Mouse (Mus musculus) lung, postnatal 0 days (tissue): Measurements from ENCODE around the gene Tnfaip1. TPM values are rescaled to one million over a fixed set of nuclear protein-coding genes. Genes with fewer than 3 reads are reported as not detected.
"Not testable (repeated sequence)": the region's sequence is repeated elsewhere in the genome, so short reads cannot be mapped to it uniquely, and the experiment has no call there.

Experiments used
- ATAC-seq: fragments of 200-750 bp; cut with Nextera tagmentation; 2 replicates; pipeline ENCODE4 v1.8.0; 2017; ENCODE audit warnings: moderate library complexity
- DNase-seq: peaks from one replicate; pipeline ENCODE4 v3.0.0-alpha.2; 2016; ENCODE audit warnings: low spot score
- H3K27ac ChIP-seq: fragments of 300-500 bp; sonication (generic); 2 replicates; pipeline ENCODE4 v1.5.1; 2014; ENCODE audit warnings: antibody characterized with exemption, mild to moderate bottlenecking, low read length, mixed read lengths
- H3K27me3 ChIP-seq: fragments of 300-500 bp; sonication (generic); replicated peaks from 2 replicates; pipeline ENCODE4 v1.6.1; 2014; ENCODE audit warnings: low read length, mixed read lengths; ENCODE audit not compliant: insufficient read depth
- H3K36me3 ChIP-seq: fragments of 300-500 bp; sonication (generic); 2 replicates; pipeline ENCODE4 v1.6.1; 2014; ENCODE audit warnings: low read length, mixed read lengths; ENCODE audit not compliant: insufficient read depth
- H3K4me1 ChIP-seq: fragments of 300-500 bp; sonication (generic); 2 replicates; pipeline ENCODE4 v1.6.1; 2014; ENCODE audit warnings: antibody characterized with exemption, low read depth, low read length, mixed read lengths; ENCODE audit not compliant: insufficient read depth
- H3K4me2 ChIP-seq: fragments of 300-500 bp; sonication (generic); replicated peaks from 2 replicates; pipeline ENCODE4 v1.6.1; 2014; ENCODE audit warnings: low read depth, mild to moderate bottlenecking, low read length, moderate library complexity, mixed read lengths
- H3K4me3 ChIP-seq: fragments of 300-500 bp; sonication (generic); 2 replicates; pipeline ENCODE4 v1.5.1; 2014; ENCODE audit warnings: low read depth, low read length
- H3K9ac ChIP-seq: fragments of 300-500 bp; sonication (generic); replicated peaks from 2 replicates; pipeline ENCODE4 v1.6.1; 2014; ENCODE audit warnings: low read depth, mild to moderate bottlenecking
- H3K9me3 ChIP-seq: fragments of 300-500 bp; sonication (generic); 2 replicates; pipeline ENCODE4 v1.6.1; 2016; ENCODE audit warnings: low read length, mixed read lengths
- CTCF ChIP-seq: IDR thresholded peaks from 2 replicates; pipeline ENCODE4 v1.5.1; 2016; ENCODE audit warnings: antibody characterized with exemption, mild to moderate bottlenecking
- EP300 ChIP-seq: IDR thresholded peaks from 2 replicates; pipeline ENCODE4 v1.6.1; 2016; ENCODE audit warnings: antibody characterized with exemption, mild to moderate bottlenecking, control low read depth
- WGBS: fragments of 180-500 bp; shearing (Covaris S2); extraction: QIAGEN DNeasy Blood & Tissue Kit; methylation state at CpG from one replicate; pipeline ENCODE4 v1.1.7; 2014; 5-methylcytosine and 5-hydroxymethylcytosine counted together
- polyA plus RNA-seq: library from polyadenylated mRNA; unstranded; fragments of >200 nt; fragmentation: Nextera tagmentation; extraction: Ambion mirVana; gene quantifications from 2 replicates; pipeline ENCODE4 v1.2.1, GENCODE M21; 2015

Tnfaip1 gene
- polyA plus RNA-seq, 1 experiment from 2014 or later: 96.6 TPM

DNA sequence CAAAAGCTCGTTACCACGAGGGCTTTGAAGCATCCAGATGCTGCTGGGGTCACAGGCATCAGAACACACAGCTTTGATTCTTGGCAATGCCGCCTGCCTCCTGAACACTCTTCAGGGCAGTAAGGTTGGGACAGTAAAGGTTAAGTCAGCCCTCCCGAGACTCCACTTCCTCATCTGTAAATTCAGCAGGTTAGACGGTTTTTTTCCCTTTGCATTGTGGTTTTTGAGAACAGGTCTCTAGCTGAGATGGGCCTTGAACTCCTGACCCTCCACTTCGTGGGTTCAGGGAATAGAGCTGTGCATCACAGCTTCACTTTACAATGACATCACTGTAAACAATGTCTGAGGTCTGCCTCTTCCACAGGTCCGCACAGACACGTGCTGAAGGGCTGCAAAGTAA, 9.0 kb upstream of the Tnfaip1 start:
- no peak overlapping the region for H3K4me2 ChIP-seq
- H3K27ac ChIP-seq: no peak overlapping the region
- 48% methylated on average over 8 of the region's 8 CpGs for whole genome bisulfite sequencing
- no peaks in the 10 kb centered on the region for H3K27me3 ChIP-seq
- peaks cover 2% of the 10 kb centered on the region; the same call in 1 of the 2 replicates for H3K4me1 ChIP-seq
- DNase-seq (no peak), ATAC-seq (no peak)
- no peaks in the 10 kb centered on the region for H3K9me3 ChIP-seq
- H3K4me3 ChIP-seq: no peak overlapping the region
- no peak overlapping the region for H3K9ac ChIP-seq
- H3K36me3 ChIP-seq: peaks cover 13% of the 10 kb centered on the region; the same call in 1 of the 2 replicates
- TF ChIP-seq EP300 (no peak), CTCF (no peak)

DNA sequence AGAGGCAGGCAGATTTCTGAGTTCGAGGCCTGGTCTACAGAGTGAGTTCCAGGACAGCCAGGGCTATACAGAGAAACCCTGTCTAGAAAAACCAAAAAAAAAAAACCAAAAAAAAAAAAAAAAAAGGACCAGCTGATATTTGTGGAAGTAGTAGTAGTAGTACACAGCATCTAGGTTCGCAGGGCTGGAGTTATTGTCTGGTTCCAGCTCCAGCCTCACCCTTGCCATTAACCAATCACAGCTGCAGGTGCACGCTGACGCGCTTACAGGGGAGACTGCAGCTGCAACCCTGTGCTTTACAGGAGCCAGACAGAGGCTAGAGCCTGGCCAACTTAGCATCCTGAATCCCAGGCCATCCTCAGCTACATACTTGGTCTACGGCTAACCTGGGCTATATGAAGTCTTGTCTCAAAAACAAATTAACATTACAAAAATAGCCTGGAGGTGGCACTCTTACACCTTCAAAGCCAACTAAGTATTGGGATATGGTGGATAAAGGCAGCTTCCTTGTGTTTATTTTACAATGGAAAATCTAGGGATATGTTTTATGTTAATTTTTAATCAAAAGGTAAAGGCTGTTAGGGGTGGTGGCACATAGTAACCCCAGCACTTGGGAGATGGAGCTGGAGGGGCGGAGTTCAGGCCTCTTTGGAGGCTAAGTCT, 8.4 kb upstream of the Tnfaip1 start:
- Histone ChIP-seq H3K4me3 (no peak overlapping the region), H3K27ac (no peak overlapping the region), H3K9ac (no peak overlapping the region), H3K36me3 (peaks cover 14% of the 10 kb centered on the region; the same call in 1 of the 2 replicates), H3K27me3 (no peaks in the 10 kb centered on the region), H3K4me2 (no peak overlapping the region), H3K4me1 (peaks cover under 1% of the 10 kb centered on the region; the same call in 1 of the 2 replicates), H3K9me3 (no peaks in the 10 kb centered on the region)
- TF ChIP-seq EP300 (no peak), CTCF (peak; percentile 27)
- DNase-seq: no peak
- no peak for ATAC-seq
- 96% methylated on average over 7 of the region's 7 CpGs for WGBS

DNA sequence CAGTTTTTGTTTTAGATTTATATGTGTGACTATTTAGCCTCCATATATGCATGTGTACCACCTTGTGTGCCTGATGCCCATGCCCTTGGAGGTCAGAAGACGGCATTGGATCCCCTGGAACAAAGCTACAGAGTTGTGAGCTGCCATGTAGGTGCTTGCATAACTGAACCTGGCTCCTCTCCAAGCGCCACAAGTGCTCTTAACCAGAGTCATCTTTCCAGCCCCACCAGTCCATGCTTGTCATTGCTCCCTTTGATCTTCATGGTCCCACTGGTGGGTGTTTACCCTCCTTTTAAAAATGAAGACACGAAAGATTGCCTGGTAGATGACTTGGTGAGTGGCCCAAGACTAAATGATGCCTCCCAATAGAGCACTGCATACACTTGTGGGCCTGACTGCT, 4.2 kb upstream of the Tnfaip1 start:
- ATAC-seq (no peak), DNase-seq (no peak)
- H3K9ac ChIP-seq: no peak overlapping the region
- H3K36me3 ChIP-seq: peaks cover 14% of the 10 kb centered on the region; the same call in 1 of the 2 replicates
- TF ChIP-seq EP300 (peak; percentile 62; the same call in 1 of the 2 replicates), CTCF (no peak)
- no peak overlapping the region for H3K4me2 ChIP-seq
- H3K4me3 ChIP-seq: no peak overlapping the region
- no peaks in the 10 kb centered on the region for H3K9me3 ChIP-seq
- no peaks in the 10 kb centered on the region for H3K27me3 ChIP-seq
- WGBS: 60% methylated on average over 3 of the region's 3 CpGs
- no peak overlapping the region for H3K27ac ChIP-seq
- 0 out of 2 replicates have a peak, but pooled peaks cover 4% of the 10 kb centered on the region for H3K4me1 ChIP-seq

DNA sequence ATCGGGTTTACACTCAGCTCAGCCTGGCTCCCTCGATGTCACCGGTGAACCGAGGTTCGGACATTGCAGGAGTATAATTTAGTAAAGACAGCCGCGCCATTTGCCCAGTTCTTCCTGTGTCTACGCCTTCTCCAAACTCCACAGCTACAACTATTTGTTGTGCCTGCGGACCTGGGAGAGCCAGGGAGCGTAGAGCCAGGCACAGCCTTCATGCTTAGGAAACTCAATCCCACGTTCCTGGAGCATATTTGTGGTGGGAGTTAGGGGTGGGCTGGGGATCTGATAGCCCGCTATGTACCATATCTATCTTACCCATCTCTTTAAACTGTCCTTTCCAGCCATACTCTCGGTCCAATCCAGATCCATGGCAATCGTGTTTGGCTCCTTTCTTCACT, 555 bp upstream of the Tnfaip1 start:
- Histone ChIP-seq H3K9ac (peak overlapping the region; percentile 83), H3K9me3 (no peaks in the 10 kb centered on the region), H3K4me3 (peak overlapping the region; percentile 79), H3K27me3 (no peaks in the 10 kb centered on the region), H3K27ac (peak overlapping the region; percentile 92), H3K4me1 (peaks cover 4% of the 10 kb centered on the region; the same call in 1 of the 2 replicates), H3K4me2 (peak overlapping the region; percentile 70), H3K36me3 (0 out of 2 replicates have a peak, but pooled peaks cover 9% of the 10 kb centered on the region)
- TF ChIP-seq EP300 (no peak), CTCF (no peak)
- ATAC-seq: no peak; the same call in 1 of the 2 replicates
- WGBS: 1% methylated on average over 14 of the region's 14 CpGs
- DNase-seq: no peak

DNA sequence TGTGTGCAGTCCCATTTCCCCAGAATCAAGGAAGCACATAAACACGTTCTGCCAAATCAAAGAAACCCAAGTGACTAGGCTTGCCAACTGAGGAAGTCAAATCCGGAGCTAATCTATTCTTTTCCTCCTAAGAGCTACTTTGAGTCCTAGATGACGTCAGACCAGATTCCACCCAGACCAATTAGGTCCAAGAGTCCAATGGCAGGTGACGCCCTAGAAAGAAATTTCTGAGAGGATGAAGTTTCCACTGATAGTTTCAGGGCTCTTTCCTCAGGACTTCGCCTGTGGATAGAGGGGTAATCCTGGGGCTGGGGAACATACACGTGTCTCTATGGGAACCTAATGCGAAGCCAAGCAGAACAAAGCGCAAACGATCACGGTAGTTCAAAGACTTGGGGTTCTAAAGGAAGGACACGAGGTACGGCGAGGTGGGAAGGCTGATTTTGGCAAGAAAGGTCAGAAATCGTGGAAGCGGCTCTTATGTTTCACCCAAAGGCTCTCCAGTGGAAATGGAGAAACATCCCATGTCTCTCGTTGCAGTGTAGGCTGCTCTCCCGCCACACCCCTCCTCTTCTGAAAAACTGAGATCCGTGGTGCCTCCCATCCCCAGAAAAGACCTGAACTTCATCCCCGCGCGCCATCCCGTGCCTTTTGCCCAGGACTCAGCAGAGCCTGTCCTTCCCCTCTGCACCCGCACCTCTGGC, 604 bp downstream of the Tnfaip1 start:
- peak; percentile 96 for DNase-seq
- ATAC-seq: peak; percentile 47
- Histone ChIP-seq H3K4me3 (peak overlapping the region; percentile 79), H3K27ac (peak overlapping the region; percentile 98), H3K36me3 (0 out of 2 replicates have a peak, but pooled peaks cover 4% of the 10 kb centered on the region), H3K27me3 (no peaks in the 10 kb centered on the region), H3K9ac (peak overlapping the region; percentile 71), H3K9me3 (no peaks in the 10 kb centered on the region), H3K4me2 (peak overlapping the region; percentile 70), H3K4me1 (peaks cover 4% of the 10 kb centered on the region; the same call in 1 of the 2 replicates)
- TF ChIP-seq CTCF (no peak), EP300 (no peak; the same call in 1 of the 2 replicates)
- under 1% methylated on average over 23 of the region's 23 CpGs for WGBS

DNA sequence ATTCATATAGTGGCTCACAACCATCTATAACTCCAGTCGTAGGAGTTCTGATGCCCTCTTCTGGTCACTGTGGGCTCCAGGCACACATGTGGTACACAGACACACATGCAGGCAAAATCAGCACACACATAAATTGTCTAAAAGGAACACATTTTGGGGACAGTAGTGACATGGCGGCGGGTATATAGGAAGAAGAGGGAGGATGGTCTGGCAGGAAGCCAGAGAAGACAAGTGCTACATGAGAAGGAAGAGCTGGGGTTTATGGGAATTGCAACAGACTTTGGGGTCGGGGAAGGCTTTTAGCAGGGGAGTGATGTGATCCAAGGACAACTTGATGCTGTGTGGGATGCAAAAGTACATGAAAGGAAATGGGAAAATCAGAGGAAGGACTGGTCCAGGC, 1.6 kb downstream of the Tnfaip1 start:
- peaks cover 4% of the 10 kb centered on the region; the same call in 1 of the 2 replicates for H3K4me1 ChIP-seq
- DNase-seq (peak; percentile 43), ATAC-seq (no peak)
- H3K36me3 ChIP-seq: no peaks in the 10 kb centered on the region; the same call in 1 of the 2 replicates
- H3K27ac ChIP-seq: peak overlapping the region; percentile 98
- H3K9me3 ChIP-seq: no peaks in the 10 kb centered on the region
- no peaks in the 10 kb centered on the region for H3K27me3 ChIP-seq
- H3K4me3 ChIP-seq: peak overlapping the region; percentile 79
- WGBS: 54% methylated on average over 4 of the region's 4 CpGs
- TF ChIP-seq CTCF (peak; percentile 43), EP300 (no peak)
- H3K4me2 ChIP-seq: peak overlapping the region; percentile 70
- no peak overlapping the region for H3K9ac ChIP-seq

DNA sequence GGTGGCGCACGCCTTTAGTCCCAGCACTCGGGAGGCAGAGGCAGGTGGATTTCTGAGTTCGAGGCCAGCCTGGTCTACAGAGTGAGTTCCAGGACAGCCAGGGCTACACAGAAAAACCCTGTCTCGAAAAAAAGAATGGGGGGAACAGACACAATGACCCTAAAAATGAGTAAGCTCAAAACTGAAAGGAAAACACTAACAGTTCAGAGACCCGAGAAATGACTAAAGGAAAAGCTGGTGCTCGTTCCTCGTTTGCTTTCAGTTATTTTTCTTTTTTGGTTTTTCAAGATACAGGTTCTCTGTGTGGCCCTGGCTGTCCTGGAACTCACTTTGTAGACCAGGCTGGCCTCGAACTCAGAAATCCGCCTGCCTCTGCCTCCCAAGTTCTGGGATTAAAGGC, 4.6 kb downstream of the Tnfaip1 start:
- WGBS: 83% methylated on average over 9 of the region's 10 CpGs
- ATAC-seq: not testable (repeated sequence)

More for the DNA sequence above, 4.6 kb downstream of the Tnfaip1 start:
- not testable (repeated sequence) for H3K4me3 ChIP-seq, H3K9ac ChIP-seq, DNase-seq, H3K4me2 ChIP-seq, H3K9me3 ChIP-seq, H3K4me1 ChIP-seq, H3K27me3 ChIP-seq
- H3K36me3 ChIP-seq: peaks cover 20% of the 10 kb centered on the region
- peak overlapping the region; percentile 77 for H3K27ac ChIP-seq
